Mouse (Mus musculus) right cerebral cortex, adult 2 months (tissue): ENCODE data around the gene Lamc2.

Experiments used
- DNase-seq, 2 experiments: peaks; one replicate each; pipeline ENCODE4 v3.0.0; 2021 to 2022; ENCODE audit warnings: low spot score in 2 of 2

Gene Lamc2

DNA sequence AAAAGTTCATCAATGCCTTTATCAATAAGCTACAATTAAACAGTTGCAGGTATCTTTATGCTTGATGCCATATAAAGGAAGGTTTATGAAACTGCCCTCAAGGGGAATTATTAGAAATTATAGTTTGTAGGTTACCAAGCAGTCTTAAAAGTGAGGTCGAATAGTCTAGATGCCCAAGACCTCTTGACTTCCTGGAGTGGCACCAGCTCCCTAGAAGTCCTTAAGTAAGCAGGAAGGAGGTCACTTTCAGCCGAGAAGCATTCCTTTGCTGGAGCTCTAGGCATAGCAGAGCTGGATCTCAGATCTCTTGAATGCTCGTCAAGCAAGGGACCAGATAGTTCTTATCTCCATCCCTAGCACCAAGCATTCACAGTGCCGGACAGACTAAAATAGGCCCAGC, 58.6 kb downstream of the Lamc2 start:
- no peak for DNase-seq

DNA sequence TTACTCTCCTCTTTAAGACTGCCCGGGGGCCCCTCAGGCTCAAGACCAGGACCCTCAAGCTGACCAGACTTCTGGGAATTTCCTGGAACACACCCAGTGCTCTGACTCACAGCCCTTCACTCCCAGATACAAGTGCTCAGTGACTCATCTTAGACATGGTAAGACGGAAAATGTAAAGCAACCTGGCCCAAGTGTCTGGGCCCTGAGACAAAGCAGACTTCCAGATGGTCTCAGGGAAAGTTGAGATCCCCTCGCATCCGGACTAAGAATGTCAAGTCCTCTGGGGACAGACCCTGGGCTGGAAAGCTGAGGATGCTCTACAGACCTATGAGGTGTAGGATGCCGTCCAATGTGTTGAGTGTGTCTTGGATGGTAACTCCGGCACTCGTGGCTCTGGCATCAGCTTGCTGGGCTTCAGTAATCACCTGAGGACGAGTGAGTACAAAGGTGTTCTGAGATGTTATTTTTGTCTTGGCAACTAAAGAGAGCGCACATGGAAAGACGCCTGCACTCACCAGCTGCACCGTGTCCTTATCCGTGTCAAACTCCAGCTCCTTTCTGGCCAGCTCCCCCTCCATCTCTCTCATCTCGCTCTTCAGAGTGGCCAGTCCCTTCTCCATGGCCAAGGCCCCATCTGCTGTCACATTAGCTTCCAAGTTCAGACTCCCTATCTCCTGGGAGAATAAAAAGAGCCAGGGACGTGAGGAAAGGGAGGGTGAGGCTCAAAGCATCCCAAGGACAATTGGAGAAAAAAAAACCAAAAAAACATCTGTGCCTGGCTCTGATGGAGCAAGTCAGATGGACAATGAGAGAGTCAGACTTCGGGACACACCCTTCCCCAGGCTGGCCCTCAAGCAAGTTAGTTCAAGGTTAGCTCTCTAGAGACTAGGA, 59.5 kb downstream of the Lamc2 start:
- no peak for DNase-seq

DNA sequence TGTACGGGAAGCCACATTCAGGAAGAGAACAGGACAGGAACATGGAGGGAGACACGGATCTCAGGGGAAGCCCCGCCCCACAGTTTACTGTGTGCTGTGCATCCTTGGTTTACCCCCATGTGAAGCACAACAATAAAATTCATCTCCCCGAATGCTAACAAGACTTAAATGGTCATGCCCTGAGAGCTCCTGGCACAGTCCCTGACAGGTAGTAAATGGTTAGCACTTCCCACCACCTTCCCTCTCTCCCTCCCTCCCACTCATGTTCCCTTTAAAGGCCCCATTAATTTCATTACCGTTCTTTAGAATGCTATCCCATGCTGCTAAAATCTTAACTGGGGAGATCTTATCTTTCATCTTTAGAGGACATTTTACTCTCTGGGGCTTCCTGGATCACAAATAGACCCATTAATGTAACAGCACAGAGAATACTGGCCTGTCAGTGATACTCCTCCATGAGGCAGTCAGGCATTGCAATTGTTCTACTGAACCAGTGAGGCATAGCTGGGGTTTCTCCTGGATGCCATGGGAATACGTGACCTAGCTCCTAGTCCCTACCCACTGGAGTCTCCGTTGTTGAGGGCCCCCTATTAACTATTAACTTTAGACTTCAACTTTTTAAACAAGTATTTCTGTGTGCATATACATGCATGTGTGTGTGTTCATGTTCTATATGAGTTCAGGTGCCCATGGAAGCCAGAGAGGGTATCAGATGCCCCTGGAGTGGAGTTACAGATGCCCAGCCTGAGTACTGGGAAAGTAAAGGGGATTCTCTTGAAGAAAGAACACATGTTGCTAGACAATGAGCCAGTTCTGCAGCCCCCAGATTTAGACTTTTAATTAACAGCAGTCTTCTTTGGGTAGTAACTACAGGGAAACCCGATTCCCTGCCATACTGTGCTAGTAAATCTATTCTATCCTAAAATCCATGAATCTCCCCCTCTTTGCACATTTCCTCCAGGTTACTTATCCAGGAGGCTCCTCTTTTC, 60.7 kb downstream of the Lamc2 start:
- no peak for DNase-seq

GRCm38 (mm10) chr1:153124502-153124901, 61.7 kb downstream of the Lamc2 start:
- no peak for DNase-seq

- DNase-seq = no peak
Measured at GRCm38 (mm10) chr1:153122764-153123163, 63.5 kb downstream of the Lamc2 start.

- DNase-seq = no peak
Measured at GRCm38 (mm10) chr1:153121320-153121719, 64.9 kb downstream of the Lamc2 start.

DNA sequence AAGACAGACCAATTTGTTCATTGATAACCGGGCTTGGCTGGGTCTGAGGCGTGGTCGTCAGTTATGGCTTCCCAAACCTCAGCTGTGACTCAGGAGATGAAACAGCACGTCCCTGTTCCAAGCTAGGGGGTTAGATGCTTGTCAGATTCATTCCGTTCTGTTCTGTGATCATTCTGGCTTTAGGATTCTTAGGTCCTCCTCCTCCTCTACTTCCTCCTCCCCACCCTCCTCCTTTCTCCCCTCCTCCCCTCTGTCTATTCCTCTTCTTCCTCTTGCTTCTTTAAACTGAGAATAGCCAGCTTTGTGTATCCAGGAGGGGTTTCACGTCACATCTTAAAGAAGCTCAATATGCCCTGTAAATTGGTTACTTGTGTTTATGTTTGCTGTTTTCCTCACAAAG, 65.7 kb downstream of the Lamc2 start:
- DNase-seq = no peak

GRCm38 (mm10) chr1:153115315-153115714, 70.9 kb downstream of the Lamc2 start:
- DNase-seq = no peak

DNA sequence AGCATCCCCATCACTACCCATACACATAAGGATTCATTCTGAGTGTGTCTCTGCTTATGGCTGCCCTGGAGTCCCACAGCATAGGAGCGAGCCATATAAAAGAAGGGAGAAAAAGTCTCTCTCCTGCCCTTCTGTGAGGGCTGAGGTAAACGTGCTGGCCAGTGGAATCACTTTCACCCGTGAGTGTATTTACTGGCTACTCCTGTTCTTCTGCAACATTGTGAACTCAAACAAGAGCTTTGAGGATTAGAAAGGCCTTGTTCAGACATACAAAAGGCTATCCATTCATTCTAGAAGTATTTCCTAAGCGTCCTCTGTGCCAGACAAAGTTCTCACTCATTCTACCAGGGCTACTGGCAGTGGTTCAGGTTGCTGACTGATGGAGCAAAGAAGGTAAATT, 74.7 kb downstream of the Lamc2 start:
- no peak for DNase-seq

GRCm38 (mm10) chr1:153109836-153110235, 76.4 kb downstream of the Lamc2 start:
- DNase-seq = no peak

- no peak for DNase-seq
Measured at GRCm38 (mm10) chr1:153109346-153109745, 76.9 kb downstream of the Lamc2 start.

GRCm38 (mm10) chr1:153107866-153108265, 78.4 kb downstream of the Lamc2 start:
- DNase-seq = peak in 1 of 2 experiments; percentile 26

DNA sequence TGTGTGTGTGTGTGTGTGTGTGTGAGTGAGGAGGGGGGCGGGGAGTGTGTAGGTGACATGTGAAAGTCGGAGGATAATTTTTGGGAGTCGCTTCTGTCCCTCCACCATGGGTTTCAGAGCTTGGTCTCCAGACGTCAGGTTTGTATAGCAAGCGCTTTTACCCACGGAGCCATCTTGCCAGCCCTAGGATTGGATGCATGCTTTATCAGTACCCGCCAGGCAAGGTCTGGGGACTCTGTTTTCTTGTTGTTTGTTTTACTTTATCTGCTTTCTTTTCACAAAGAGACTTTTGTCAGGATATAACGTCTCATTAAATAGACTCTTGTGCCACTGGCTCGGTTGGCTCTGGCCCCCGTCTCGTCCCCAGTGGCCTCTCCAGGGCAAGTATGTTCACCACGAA, 81.4 kb downstream of the Lamc2 start:
- DNase-seq = no peak

DNA sequence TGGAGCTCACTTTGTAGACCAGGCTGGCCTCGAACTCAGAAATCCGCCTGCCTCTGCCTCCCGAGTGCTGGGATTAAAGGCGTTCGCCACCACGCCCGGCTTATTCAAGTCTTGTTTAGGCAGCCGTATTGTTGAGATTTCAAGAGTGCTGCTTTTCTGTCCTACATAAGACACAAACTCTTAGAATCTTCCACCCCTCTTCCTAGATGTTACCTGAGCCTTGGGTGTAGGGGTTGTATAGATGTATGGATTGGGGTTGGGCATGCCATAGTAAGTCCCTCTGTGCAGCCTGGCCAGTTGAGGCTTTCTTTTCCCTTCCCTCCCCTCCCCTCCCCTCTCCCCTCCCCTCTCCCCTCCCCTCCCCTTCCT, 83.1 kb downstream of the Lamc2 start:
- no peak for DNase-seq

- no peak for DNase-seq
Measured at GRCm38 (mm10) chr1:153102296-153103185, 83.7 kb downstream of the Lamc2 start.

DNA sequence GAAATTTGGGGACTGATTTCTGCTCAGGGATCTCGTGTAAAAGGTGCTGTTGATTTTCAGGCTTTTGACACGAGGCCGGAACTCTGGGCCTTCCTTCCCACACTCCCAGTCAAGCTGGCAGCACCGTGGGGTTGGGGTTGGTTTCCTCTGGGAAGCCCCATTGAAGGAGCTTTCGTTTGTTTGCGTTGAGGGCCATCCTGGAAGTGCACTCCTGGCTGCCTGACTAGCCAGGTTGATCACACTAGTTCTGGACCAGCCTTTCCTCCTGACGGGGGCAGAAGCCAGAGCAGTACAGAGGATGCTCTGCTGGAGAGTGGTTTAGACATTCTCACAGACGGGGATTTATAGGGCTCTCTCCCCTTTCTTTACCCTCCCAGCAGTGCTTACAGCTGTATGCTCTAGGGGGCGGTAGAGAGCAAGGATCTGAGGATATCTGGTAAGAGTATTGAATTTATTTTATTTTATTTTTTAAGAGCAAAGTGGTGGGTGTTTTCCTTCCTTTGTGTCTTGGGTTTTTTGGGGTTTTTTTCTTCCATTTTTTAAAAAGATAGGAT, 84.8 kb downstream of the Lamc2 start:
- peak; percentile 56 to 71 for DNase-seq

- DNase-seq = no peak
Measured at GRCm38 (mm10) chr1:153100912-153101311, 85.3 kb downstream of the Lamc2 start.

DNA sequence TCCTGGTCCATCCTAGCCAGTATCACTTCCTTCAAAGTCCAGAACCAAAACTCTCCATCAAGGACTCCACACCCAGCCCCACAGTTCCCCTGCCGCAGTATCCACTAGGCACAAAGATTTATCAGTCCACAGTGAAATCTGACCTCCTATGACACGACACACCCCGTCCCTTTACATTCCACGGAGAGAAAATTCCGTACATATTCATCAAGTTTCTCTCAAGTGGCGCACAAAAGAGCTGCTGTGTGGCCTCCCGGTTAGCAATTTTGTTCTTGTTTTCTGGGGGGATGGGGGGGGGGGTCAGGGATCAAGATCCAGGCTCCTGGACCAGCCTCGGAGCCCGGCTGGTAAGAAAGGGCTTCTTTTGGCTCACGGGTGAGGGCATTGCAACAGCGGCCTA, 87.7 kb downstream of the Lamc2 start:
- no peak for DNase-seq

DNA sequence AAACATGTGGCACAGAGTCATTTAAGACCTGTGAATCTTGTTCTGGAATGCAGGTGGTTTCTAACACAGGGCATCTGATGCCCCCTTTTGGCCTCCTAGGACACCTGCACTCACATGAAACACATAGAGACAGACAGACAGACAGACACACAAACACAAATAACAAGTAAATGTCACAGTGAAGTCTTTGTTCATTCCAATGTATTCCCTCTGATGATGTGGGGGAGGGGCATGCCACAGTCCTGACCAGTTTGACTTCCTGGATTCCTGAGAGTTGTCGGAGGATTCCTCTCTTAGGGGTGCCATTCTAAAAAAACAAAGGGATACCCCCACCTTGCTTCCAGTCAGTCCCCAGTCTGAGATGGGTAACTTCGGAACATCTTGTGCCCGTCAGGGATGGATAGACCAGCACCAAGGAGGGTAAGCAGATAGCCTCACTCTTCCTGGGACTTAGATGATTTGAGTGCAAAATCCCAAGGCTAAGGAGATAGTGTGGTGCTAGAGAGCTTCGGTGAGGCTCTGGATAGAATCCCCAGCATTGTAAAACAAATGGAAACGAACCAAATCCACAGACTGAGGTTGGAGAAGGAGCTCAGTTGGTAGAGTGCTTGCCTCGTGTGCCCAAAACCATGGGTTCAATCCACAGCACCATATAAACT, 89.1 kb downstream of the Lamc2 start:
- DNase-seq = no peak

DNA sequence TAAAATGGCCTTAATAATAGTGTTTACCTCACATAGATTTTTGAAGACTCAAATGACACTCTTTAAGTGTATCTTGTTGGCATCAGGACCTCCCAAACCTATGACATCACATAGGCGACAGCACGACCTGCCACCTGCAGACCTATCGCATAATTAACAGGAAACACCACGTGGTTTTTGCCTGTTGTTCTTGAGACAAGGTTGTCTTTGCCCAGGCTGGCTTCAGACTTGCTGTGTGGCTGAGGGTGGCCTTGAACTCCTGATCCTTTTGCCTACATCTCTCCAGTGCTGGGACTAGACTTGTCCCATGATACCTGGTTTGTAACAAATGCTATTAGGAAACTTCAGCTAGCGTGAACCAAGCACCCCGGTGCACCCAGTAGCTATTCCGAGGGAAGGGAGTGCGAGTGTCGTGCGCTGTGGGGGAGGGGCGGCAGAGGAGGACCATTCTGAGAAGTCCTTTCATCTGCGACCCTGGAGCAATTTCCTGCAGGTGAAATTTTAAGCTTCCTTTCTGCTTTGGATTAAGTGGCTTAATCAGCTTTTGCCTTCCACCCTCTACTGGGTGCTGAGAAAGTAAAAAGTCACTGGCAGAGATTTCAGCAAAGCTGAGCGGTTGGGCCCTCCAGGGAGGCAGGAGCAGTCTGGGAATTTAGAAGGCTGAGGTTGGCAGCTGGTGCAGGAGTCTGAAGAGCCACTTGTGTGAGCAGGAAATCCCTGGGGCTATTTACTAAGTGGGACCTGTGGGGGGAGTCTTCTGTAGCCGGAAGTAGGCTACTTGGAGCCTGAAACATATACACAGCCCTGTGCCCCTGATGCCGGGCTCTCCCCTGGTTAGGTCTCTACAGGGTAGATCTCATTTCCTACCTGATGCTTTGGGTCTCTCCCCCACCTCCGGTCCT, 90.2 kb downstream of the Lamc2 start:
- DNase-seq = no peak
